Mouse (Mus musculus): ENCODE measurements around the gene Mtmr11.

- TF ChIP-seq POLR2A (IDR thresholded peaks at IDR 0.05; ENCODE audit: borderline replicate concordance, extremely low read depth, low read depth, low read length) (no peak), CTCF (IDR thresholded peaks at IDR 0.05; ENCODE audit: insufficient read depth, low read length) (no peak)
Observed at GRCm38 (mm10) chr3:96195616-96196313, 34.0 kb downstream of the Mtmr11 start.

Measured in lung, adult 2 months (tissue).